Mouse (Mus musculus): ENCODE results near the gene Rab11fip4.

The Rab11fip4 gene

DNA sequence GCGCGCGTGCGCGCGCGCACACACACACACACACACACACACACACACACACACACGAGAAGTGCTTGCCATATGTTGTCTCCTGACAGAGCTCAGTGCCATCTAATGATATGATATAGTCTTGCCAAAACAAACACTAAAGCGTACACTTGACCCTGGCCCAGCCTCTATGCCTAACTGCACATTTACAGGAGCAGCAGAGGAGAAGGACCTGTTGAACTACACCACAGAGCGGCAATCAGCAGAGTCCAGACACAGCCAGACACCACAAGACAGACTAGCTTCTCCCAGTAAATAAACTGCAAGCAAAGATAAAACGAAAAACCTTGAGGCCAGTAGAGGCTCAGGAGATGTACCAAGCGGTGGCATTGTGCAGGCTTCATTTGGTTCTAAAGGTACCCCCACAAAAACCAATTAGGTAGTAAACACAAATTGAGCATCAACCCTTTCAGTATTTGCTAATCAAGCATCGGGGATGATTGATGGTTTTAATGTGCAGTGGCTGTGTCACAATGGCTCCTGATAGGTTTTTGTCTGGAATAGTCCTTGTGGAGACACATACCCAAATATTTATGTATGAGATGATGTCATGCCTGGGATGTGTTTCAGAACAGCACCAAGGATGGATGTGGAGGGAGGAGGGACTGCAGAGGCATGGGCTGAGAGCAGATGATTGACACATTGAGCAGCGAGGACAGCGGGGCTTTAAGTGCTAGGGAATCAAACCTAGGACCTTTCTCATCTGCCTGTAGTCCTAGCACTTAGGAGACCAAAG is 145.4 kb downstream of the Rab11fip4 start:
- no peak for DNase-seq (ENCODE audit: low read depth, low spot score)

DNA sequence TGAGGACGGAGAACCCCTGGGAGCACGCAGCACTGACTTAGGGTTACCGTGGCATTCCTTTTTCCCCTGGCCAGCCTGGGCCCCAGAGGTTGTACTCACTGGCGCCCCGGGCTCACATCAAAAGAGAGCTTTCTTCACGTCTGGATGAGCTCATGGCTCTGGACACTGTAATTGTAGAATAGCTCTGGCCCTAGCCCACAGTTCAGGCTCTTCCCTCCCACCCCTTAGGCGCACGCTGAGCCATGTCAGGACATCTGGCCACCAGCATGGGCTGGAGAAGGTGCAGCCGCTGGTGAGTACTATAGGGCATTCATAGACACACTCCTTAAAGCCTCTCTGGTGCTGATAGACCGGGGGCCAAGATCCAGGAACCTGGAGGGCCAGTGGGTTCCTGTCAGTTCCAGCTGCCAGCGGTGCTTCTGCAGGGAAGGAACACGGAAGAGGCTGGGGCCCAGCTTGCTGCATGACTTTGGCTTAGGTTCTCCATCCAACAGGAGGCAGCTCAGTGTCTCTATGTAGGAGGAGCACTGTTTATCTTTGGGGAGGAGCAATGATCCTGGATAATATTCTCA is 146.2 kb downstream of the Rab11fip4 start:
- DNase-seq (ENCODE audit: low read depth, low spot score) = no peak

DNA sequence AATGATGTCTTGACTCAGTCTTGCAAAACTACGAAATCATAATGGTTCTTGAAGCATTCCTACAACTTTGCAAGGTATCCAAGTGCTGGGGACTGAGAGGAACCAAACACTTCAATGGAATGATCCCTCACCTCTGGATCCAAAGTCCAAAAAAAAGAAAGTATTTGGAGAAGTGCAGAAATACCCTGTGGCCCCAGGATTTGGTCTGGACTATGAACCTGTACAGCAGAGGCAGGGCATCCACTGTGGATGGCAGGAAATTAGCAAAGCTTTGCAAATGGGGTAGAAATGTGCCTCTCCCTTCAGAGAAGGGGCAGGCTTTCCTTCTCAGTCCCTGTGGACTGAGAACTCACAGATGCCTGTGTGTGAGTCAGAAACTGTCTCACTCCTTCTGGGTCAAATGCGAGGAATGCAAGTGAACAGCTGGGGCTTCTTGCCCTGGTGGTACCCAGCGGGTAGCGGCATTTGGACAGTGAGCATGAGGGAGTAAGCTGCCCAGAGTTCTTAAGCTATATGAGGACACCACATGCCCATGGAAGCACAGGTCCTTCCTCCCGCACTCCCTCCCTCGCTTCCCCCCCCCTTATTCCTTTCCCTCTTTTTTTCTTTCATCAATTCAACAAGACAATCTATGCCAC is 147.0 kb downstream of the Rab11fip4 start:
- DNase-seq (ENCODE audit: low read depth, low spot score) = no peak

DNA sequence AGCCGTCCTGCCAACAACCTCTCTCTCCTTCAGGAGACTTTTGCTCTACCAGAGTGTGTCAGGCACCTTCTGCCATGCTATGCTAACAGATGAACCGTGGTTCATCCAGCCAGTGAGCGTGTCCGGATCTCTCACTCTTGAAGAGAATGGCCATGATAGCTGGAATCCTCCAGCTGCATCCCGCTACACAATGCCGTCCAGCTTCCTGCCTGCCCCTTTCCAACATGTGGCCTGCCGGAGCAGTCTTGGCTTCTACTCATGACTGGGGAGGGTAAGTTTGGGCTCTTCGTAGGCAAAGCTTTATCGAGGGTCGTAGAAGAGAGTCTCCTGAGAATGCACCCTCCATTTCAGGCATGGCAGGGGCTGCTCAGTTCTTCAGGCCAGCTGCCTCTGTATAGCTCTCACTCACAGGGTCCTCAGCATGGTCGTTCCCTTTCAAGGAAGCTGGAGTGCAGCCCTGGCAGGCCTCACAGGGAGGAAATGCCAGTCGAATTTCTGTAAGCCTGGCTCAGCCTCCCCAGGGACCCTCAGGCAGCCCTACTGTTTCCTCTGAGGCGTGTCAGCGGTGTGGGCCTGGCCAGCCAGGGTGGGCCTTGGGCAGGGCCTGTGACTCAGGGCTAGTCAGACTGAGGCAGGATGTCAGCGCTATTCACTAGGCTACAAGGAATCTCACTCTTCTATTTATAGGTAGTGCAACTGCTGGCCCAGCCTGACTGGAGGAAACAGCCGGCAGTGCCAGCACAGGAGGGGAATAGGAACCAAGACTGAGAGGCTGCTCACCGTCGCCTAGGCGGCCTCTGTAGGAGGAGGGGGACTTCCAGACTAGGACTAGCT is 147.9 kb downstream of the Rab11fip4 start:
- DNase-seq (ENCODE audit: low read depth, low spot score) = no peak

DNA sequence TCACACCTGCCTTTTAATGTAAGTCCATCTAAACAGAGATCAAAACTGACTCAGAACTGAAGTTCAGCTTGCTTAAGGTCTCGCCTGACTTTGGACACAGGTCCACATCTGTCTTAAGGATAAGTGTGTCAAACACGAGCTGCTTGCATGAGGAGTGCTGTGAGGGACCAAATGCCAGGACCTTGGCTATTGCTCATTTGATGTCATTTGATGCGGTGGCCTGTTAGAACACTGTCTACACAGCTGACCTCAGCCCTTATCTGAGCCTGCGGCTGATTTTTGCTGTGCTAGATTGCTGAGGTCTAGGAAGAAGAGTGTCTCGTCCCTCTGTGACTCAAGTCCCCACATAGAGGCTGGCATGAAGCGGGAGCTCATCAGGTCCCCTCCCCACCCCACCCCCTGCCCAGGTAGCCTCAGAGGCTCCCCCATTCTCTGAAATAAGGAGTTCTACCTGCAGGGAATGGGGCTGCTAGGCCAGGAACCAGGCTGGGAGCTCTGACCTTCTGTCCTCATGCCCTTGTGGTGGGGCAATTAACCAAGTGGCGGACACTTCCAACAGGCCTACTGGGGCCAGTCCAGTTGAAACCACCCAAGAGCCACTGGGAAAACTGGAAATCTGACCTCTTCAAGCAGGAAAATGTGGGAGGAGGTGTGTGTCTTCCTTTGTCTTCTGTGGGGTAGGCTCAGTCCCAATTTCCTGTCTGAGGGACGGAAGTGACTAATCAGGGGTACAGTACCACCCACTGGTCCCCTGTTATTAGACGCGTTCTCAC is 149.9 kb downstream of the Rab11fip4 start:
- DNase-seq (ENCODE audit: low read depth, low spot score) = no peak

DNA sequence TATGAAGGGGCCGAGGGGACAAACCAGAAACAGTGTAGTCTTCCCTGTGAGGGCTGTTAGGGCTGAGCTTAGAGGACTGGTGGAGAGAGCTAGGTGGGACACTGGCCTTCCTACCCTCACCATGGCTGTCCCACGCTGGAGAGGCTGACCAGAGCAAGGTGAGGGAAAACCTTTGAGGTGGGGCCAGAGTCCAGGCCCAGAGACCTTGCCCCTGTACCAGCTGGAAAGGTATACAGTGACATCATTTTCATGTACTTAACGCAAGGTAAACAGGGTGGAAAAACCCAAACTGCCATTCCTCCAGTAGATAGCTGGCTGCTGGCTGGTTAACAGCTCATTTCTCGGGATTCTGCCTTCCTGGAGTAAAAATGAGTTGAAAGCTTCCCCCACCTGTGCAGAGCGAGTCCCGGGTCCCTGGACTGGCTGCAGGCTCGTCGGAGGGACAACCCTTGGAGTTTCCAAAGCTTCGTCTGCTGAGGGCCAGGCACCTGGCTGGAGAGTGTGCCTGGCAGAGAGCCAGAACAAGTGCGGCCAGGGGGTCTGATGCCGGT is 155.6 kb downstream of the Rab11fip4 start:
- no peak for DNase-seq (ENCODE audit: low read depth, low spot score)

All from brain, embryonic 18.5 days (tissue).